Mouse (Mus musculus) skeletal muscle tissue, postnatal 0 days (tissue): ENCODE measurements around the gene Dscam. TPM values are rescaled to one million over a fixed set of nuclear protein-coding genes. Genes with fewer than 3 reads are reported as not detected.

ENCODE experiments used
- polyA plus RNA-seq: library from polyadenylated mRNA; unstranded; fragments of >200 nt; fragmentation: Nextera tagmentation; extraction: Ambion mirVana; gene quantifications from 2 replicates; pipeline ENCODE4 v1.2.1, GENCODE M21; 2015

Gene Dscam
- polyA plus RNA-seq, result 0.05 and 0.08 TPM in 2 replicates

GRCm38 (mm10) chr16:97170513-97171081 lies at the start of gene Dscam:
Gene Dscam (minus strand): TSS chr16:97170752.

Other genes starting within 250 kb of the Dscam start
- 6.4 and 6.8 TPM in 2 replicates for gene Bace2, start 186.0 kb upstream of the Dscam start, polyA plus RNA-seq